Mouse (Mus musculus) spleen, postnatal 4 days (tissue): ENCODE measurements around the gene Nufip1.

Experiments used
- DNase-seq, 2 experiments: peaks; one replicate each; pipeline ENCODE4 v3.0.0; 2022; ENCODE audit warnings: low spot score in 2 of 2

Gene Nufip1

DNA sequence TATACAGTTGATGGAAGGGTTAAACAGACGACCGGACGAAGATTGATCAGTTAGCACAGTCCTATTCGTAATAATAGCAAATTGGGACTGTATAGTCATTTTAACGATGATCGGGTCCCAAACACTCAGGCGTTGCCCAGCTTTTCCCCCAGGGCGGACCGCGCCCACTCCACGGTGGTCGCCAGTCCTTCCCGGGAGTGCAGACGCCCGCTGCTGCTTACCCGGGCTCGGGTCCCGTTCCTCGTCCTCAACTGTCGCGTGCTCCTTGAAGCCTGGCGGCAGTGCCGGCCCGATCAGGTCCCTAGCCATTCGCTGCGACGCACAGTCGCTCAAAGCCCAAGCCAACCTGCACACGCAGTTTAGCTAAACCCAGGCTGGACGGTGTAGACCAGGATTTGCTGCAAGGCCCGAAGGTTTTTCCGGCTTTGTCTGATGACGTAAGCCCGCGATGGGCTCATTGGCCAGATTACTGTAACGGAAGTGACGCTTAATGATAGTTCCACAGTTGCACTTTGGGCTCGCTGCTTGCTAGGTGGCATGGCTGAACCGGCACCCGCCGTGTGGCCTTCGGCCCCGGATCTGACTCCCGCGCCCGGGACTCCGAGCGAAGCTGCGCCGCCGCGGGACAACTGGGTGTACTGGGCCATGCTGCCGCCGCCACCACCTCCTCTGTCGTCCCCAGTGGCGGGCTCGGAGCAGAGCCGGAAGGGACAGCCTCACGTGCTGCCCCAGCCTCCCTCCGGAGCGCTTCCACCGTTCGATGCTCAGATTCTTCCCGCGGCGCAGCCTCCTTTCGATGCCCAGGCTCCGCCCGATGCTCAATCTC, at the start of gene Nufip1, which contains the start of gene Gpalpp1:
Nufip1 (plus strand) TSS at position 496 of the 826 bp plus-strand sequence.
Gpalpp1 (minus strand) TSS at position 365 of the 826 bp plus-strand sequence.
- DNase-seq = peak; percentile 81 to 87

GRCm38 (mm10) chr14:76067237-76067636, 43.5 kb upstream of the Nufip1 start:
- DNase-seq = no peak

DNA sequence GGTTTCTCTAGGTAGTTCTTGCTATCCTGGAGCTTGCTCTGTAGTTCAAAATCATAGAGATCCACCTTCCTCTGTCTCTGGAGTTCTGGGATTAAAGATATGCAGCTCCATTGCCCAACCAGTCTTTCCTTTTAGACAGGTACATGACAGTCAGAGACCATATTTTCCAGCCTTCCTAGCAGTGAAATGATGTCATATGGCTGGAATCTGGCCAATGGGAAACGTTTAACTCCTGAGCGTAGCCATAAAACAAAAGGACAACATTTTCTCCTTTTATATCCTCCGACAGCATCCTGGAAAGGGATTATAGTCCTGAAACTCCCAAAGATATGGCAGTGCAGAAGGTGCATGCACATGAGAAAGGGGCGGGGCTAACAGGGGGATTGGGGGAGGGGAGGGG, 42.4 kb upstream of the Nufip1 start:
- no peak for DNase-seq

DNA sequence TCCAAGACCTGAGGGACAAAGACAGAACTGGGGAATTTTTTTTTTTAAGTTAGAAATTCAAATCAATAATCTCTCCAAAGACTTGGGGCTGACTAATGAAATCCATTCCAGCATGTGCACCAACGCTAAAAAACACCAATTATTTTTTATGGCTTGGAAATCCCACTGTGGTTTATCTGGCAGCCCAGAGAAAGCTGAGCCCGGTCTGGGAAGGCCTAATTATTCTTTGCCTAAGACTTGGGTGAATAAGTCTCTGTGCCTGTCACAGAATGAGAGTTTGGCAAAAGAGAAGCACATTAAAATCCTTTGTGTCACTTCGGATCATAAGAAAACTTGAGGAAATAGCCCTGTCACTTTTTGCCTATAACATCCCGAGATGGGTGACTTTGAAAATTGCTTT, 41.4 kb upstream of the Nufip1 start:
- DNase-seq = no peak

- DNase-seq = no peak
These were observed 38.1 kb upstream of the Nufip1 start for GRCm38 (mm10) chr14:76072626-76073025.

GRCm38 (mm10) chr14:76074206-76074605, 36.5 kb upstream of the Nufip1 start:
- DNase-seq = no peak

- no peak for DNase-seq
These were observed 35.0 kb upstream of the Nufip1 start for GRCm38 (mm10) chr14:76075721-76076120.

GRCm38 (mm10) chr14:76076602-76077001, 34.1 kb upstream of the Nufip1 start:
- no peak for DNase-seq

DNA sequence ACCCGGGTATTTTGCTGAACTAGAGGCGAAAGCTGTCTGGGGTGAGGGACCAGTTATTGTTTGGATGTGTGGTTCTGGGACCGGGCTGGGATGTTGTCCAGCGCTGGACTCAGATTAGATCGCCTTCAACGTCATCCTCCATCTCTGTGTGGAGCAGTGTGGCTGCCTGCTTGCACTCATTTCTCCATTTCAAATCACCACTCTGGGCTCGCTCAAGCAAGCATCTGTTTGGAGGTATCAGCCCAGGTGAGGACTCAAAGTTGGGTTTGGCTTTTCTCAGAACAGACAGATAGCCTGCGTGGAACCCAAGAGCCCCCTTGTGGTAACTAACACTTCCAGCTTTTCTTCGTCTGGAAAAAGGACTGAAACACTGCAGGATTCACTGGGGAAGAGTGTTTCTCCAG, 33.6 kb upstream of the Nufip1 start:
- DNase-seq = no peak

GRCm38 (mm10) chr14:76081451-76081850, 29.2 kb upstream of the Nufip1 start:
- DNase-seq = no peak

GRCm38 (mm10) chr14:76082086-76082636, 28.5 kb upstream of the Nufip1 start:
- no peak for DNase-seq

DNA sequence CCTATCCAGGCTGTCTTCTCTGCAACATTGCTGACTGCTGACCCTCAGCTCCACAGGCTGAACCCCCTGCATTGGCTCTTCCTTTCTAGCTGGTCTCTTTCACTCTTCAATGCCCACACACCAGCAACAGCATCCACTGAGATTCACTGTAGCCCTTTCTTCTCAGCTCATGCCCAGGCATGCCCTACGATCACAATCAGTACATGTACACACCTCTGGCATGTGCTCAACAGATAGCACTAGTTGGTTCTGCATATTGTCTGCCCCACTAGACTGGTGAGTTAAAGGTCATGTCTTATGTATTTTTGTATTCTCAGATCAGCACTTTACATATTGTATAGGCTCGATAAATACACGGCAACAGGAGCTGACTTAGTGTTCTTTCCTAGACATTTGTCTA, 26.5 kb upstream of the Nufip1 start:
- DNase-seq = no peak

DNA sequence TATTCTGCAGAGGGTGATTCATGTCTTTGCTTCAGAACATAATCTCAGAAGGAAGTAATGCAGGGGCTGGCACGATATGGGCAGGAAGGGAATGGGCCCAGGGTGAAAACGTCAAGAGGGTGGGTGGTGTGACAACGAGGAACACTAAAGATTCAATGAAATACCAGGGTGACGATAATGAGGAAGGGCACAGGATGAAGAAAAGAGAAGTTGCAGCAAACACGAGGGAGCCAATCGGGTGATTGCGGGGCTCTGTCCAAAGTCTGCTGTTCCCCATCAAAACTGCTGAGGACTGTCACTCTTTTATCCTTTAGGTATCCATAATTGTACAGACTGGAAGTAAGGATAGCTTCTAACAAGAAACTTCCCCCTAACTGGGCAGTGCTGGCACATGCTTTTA, 13.4 kb upstream of the Nufip1 start:
- no peak for DNase-seq

DNA sequence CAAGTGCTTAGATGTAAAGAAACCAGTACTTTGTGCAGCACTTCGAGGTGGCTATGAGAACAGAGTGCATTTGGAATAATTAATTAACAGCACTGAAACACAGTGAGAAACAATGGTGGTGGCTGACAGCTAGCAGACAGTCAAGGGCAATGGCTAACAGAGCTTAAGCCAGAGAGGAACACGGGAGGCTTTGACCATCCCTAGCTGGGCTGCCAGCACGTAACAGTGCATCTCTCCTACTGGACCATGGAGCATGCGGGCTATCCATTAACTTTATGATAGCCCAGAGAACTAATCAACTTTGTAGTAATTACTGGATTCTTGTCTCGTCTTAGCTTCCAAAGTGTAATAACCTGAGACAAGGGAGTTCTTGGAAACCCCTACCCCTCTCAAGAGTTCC, 12.9 kb upstream of the Nufip1 start:
- DNase-seq = no peak

GRCm38 (mm10) chr14:76099543-76099942, 11.1 kb upstream of the Nufip1 start:
- DNase-seq = no peak

DNA sequence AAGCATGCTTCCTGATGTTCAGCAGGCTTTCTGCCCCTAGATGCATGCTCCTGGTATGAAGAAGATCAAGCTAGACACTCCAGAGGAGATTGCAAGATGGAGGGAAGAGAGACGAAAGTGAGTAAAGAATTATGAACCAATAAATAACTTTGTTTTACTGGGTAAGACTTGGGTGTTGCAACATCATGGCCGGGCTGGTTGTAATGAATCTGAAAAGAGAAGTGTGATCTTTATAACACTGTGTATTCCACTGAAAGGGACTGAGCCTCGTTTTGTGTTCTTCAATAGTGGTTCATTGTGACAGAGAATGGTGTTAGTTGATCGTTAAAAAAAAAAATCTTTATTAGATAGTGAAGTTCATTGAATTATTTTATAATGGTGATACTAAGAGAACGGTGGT, 5.1 kb downstream of the Nufip1 start:
- no peak for DNase-seq

- no peak for DNase-seq
These were observed 8.3 kb downstream of the Nufip1 start for GRCm38 (mm10) chr14:76118963-76119362.

DNA sequence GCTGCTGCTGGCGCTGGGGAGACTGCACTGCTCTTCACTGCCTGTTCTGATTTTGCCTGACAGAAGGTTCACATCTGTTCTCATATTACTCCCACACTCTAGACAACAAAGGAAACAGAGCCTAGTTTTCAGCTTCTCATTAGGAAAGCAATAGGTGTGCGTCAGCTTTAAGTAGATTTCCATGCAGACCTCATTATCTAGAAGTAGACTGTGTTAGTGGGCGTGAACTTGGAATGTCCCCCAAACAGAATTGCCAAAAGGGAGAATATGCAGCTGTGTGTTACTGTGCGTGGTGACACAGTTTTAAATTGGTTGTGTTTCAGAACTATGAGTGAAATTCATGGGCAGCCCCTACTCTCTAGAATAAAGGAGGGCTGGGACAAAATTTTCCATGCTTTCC, 9.8 kb downstream of the Nufip1 start:
- no peak for DNase-seq

DNA sequence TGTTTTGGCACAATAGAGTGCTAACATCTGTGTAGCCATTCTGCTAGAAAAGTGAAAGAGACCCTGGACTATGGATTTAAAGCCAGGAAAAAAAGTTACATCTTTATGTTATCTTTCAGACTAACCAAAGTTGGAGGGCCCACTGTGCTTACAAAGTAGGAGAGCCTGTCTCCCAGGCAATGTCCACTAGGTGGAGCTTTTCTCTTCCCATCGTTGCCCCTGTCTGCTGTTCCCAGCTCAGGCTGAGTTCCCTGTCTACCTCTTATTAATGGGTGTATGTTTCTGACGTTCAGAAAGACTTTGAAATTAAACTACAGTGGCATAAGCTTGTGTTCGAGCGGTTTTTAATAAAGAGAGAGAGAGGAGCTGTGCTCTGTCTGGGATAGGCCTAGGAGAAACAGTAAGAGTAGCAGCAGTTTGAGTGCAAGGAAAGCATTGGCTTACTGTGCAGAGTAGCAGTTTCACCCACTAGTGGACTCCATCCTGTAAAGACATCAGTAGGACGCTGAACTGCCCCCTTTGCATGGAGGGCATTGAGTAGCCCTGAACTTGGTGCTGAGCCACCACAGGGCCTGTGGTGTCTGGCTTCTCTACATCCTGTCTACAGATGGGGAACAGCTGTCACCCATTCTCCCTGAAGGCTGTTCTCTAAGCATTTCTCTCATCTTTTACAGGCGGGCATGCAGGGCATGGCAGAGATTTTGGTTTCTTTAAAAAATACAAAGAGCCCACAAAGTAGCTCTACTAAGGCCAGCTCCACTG, 11.4 kb downstream of the Nufip1 start:
- DNase-seq = no peak

- DNase-seq = no peak
These were observed 12.0 kb downstream of the Nufip1 start for GRCm38 (mm10) chr14:76122663-76123058.

GRCm38 (mm10) chr14:76127311-76127710, 16.6 kb downstream of the Nufip1 start:
- DNase-seq = no peak

DNA sequence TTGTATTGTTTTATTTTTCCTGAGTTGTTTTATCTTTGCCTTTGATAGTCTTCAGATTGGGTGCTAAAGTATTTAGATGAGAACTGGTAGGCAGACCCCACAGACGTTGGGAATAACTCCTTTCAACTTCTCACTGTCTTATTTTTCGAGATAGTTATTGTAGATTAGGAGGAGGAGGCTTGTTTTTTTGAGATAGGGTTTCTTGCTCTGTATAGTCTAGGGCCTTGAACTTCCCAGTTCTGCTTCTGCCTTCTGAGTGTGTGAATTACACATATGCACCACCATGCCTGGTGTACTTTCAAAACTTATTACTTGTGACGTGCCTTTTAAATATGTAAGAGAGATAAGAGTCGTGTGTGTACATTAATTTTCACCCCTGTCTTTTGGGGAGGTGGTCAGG, 17.5 kb downstream of the Nufip1 start:
- no peak for DNase-seq

DNA sequence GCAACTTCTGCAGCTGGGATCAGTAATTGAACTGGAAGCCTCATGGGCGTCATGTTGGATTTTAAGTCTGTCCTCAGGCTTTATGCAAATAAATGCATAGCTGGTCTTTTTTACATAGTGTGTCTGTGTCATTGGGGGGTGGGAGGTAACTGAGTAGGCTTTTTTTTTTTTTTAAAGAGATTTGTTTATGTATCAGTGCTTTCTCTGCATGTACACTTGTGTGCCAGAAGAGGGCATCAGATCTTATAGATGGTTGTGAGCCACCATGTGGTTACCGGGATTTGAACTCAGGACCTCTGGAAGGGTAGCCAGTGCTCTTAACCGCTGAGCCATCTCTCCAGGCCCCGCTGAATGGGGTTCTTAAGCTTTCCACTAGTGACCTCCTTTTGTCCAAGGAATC, 24.3 kb downstream of the Nufip1 start:
- no peak for DNase-seq
